Mouse (Mus musculus) CH12.LX (cell line): ENCODE measurements at regions not wholly inside any gene's neighbourhood (a gene's known extent, or its start where the extent isn't known, plus 50 kb on each side); places are given as distances from the start of the nearest gene placed in this dataset.

Experiments
- DNase-seq: peaks from one replicate; pipeline ENCODE4 v3.0.0-alpha.2; 2013; ENCODE audit errors: extremely low read depth
- H3K27ac ChIP-seq: 2 replicates; pipeline ENCODE4 v1.5.1; 2012; ENCODE audit warnings: low read depth, mild to moderate bottlenecking, control low read depth, moderate library complexity; ENCODE audit not compliant: insufficient read depth
- H3K27me3 ChIP-seq: replicated peaks from 2 replicates; pipeline ENCODE3; 2012; ENCODE audit warnings: inconsistent platforms
- H3K36me3 ChIP-seq, 2 experiments: replicated peaks in 1 of 2; 2 replicates each; pipeline versions ENCODE3 to v1.6.1; 2012; ENCODE audit warnings: inconsistent platforms in 1 of 2, low read length in 1 of 2, mild to moderate bottlenecking in 1 of 2, mixed read lengths in 1 of 2, moderate library complexity in 1 of 2; ENCODE audit not compliant: control insufficient read depth in 1 of 2, insufficient read depth in 1 of 2
- H3K4me1 ChIP-seq, 2 experiments: 2 replicates each; pipeline ENCODE4 v1.6.1; 2012; ENCODE audit warnings: inconsistent platforms in 1 of 2, moderate library complexity in 1 of 2; ENCODE audit not compliant: insufficient read depth in 2 of 2, control insufficient read depth in 1 of 2
- H3K4me2 ChIP-seq: 2 replicates; pipeline ENCODE4 v1.6.1; 2012; ENCODE audit warnings: low read depth, mild to moderate bottlenecking, control low read depth; ENCODE audit not compliant: poor library complexity, insufficient read depth, severe bottlenecking
- H3K4me3 ChIP-seq, 3 experiments: fragments of 150-350 bp in 1 of 3; sonication (generic) in 1 of 3; replicated peaks in 1 of 3; 2 replicates each; pipeline versions ENCODE3 to v1.5.1; 2011 to 2012; ENCODE audit warnings: low read depth in 2 of 3, low read length in 2 of 3, mild to moderate bottlenecking in 2 of 3, moderate library complexity in 2 of 3, control low read depth in 1 of 3, improper control_type of control experiment in 1 of 3, inconsistent platforms in 1 of 3, mixed read lengths in 1 of 3; ENCODE audit not compliant: poor library complexity in 1 of 3
- H3K79me2 ChIP-seq: replicated peaks from 2 replicates; pipeline ENCODE4 v1.6.1; 2012; ENCODE audit warnings: mild to moderate bottlenecking, moderate library complexity; ENCODE audit not compliant: control insufficient read depth, poor library complexity, insufficient read depth, severe bottlenecking; ENCODE audit errors: extremely low read depth
- H3K9ac ChIP-seq: 2 replicates; pipeline ENCODE4 v1.6.1; 2012; ENCODE audit warnings: low read depth, mild to moderate bottlenecking, control low read depth, moderate library complexity; ENCODE audit not compliant: insufficient read depth
- H3K9me3 ChIP-seq: replicated peaks from 2 replicates; pipeline ENCODE3; 2012; ENCODE audit warnings: low read length, inconsistent platforms, mixed read lengths
- BHLHE40 ChIP-seq: IDR thresholded peaks from 2 replicates; pipeline ENCODE4 v1.6.1; 2011; ENCODE audit warnings: mild to moderate bottlenecking, low read depth, low read length, improper control_type of control experiment
- CHD2 ChIP-seq: IDR thresholded peaks from 2 replicates; pipeline ENCODE4 v1.6.1; 2011; ENCODE audit warnings: low read length, improper control_type of control experiment
- EP300 ChIP-seq: IDR thresholded peaks from 2 replicates; pipeline ENCODE4 v1.6.1; 2011; ENCODE audit warnings: low read length, improper control_type of control experiment
- ETS1 ChIP-seq: conservative IDR thresholded peaks from 2 replicates; pipeline ENCODE4 v1.6.1; 2012; ENCODE audit warnings: low read depth, mild to moderate bottlenecking, inconsistent platforms, low read length, improper control_type of control experiment, moderate library complexity
- IRF4 ChIP-seq: IDR thresholded peaks from 2 replicates; pipeline ENCODE4 v1.6.1; 2014; ENCODE audit warnings: low read depth, mild to moderate bottlenecking, inconsistent platforms, low read length, improper control_type of control experiment
- MAZ ChIP-seq: IDR thresholded peaks from 2 replicates; pipeline ENCODE4 v1.6.1; 2012; ENCODE audit warnings: low read depth, mild to moderate bottlenecking, inconsistent platforms, low read length, improper control_type of control experiment, moderate library complexity
- MEF2A ChIP-seq: IDR thresholded peaks from 2 replicates; pipeline ENCODE4 v1.6.1; 2014; ENCODE audit warnings: low read depth, mild to moderate bottlenecking, inconsistent platforms, low read length, improper control_type of control experiment, borderline replicate concordance
- MYC ChIP-seq: IDR thresholded peaks from 2 replicates; pipeline ENCODE4 v1.6.1; 2011; ENCODE audit warnings: low read depth, mild to moderate bottlenecking, improper control_type of control experiment, low read length
- NELFE ChIP-seq: IDR thresholded peaks from 2 replicates; pipeline ENCODE4 v1.6.1; 2011; ENCODE audit warnings: low read depth, low read length, improper control_type of control experiment
- NRF1 ChIP-seq: IDR thresholded peaks from 2 replicates; pipeline ENCODE4 v1.6.1; 2014; ENCODE audit warnings: low read depth, mild to moderate bottlenecking, inconsistent platforms, low read length, improper control_type of control experiment, moderate library complexity
- RAD21 ChIP-seq: IDR thresholded peaks from 2 replicates; pipeline ENCODE4 v1.6.1; 2011; ENCODE audit warnings: low read depth, mild to moderate bottlenecking, low read length, improper control_type of control experiment, moderate library complexity
- SIN3A ChIP-seq: IDR thresholded peaks from 2 replicates; pipeline ENCODE4 v1.6.1; 2012; ENCODE audit warnings: low read length, improper control_type of control experiment, inconsistent platforms
- SMC3 ChIP-seq: IDR thresholded peaks from 2 replicates; pipeline ENCODE4 v1.6.1; 2011; ENCODE audit warnings: low read depth, low read length, improper control_type of control experiment
- TBP ChIP-seq: conservative IDR thresholded peaks from 2 replicates; pipeline ENCODE4 v1.6.1; 2011; ENCODE audit warnings: low read depth, low read length, improper control_type of control experiment
- USF2 ChIP-seq: conservative IDR thresholded peaks from 2 replicates; pipeline ENCODE4 v1.6.1; 2011; ENCODE audit warnings: low read depth, low read length, improper control_type of control experiment
- ZKSCAN1 ChIP-seq: IDR thresholded peaks from 2 replicates; pipeline ENCODE4 v1.6.1; 2012; ENCODE audit warnings: low read depth, inconsistent platforms, low read length, improper control_type of control experiment, borderline replicate concordance
- dilution Hi-C: fragments of 300-500 bp; cut with MboI; formaldehyde crosslinking; loops from 2 replicates; pipeline ENCODE4 v1.14.3; 2020; ENCODE audit warnings: low sequenced_read_pairs; ENCODE audit not compliant: extremely low pct_unique_long_range_greater_than_20kb, extremely low pct_ligation_motif_present
- in situ Hi-C: fragments of 300-500 bp; cut with MboI; formaldehyde crosslinking; loops from 3 replicates; pipeline ENCODE4 v1.14.3; 2019; ENCODE audit warnings: low sequenced_read_pairs, low pct_ligation_motif_present, low pct_unique_long_range_greater_than_20kb, mixed read lengths

GRCm38 (mm10) chr7:47830124-47830523 lies 151.8 kb downstream of the Mrgpra4 start:
- in situ Hi-C loops: no loop called here
- H3K79me2 ChIP-seq: no peaks in the 10 kb centered on the region
- H3K4me2 ChIP-seq: no peak overlapping the region
- TF ChIP-seq USF2 (no peak), EP300 (no peak), NELFE (no peak), ZKSCAN1 (no peak)
- no peaks in the 10 kb centered on the region for H3K27me3 ChIP-seq
- no peak overlapping the region for H3K9ac ChIP-seq
- no peak overlapping the region for H3K4me3 ChIP-seq
- dilution Hi-C loops: no loop called here
- no peaks in the 10 kb centered on the region for H3K36me3 ChIP-seq
- no peaks in the 10 kb centered on the region for H3K4me1 ChIP-seq
- no peak overlapping the region for H3K27ac ChIP-seq
- DNase-seq: no peak
- no peaks in the 10 kb centered on the region for H3K9me3 ChIP-seq

DNA sequence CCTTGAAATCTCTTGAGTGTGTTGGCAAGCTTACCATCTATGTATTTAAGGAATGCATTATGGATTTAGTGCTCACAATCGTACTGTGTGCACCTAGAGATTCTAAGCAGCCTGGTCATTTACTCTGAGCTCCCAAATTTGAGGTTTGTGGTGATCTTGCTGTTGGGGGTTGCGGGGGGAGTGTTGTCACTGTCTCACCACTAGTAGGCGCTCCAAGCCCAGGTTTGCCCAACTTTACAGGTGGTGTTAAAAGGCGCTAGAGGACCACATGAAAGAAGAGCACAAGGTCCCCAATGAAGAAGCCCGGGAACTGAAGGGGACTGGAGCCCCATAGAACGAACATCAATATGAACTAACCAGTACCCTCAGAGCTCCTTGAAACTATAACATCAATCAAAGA lies 180.2 kb upstream of the Mrgpra3 start:
- no peaks in the 10 kb centered on the region for H3K4me1 ChIP-seq
- no peak overlapping the region for H3K4me3 ChIP-seq
- no peaks in the 10 kb centered on the region for H3K36me3 ChIP-seq
- H3K9ac ChIP-seq: no peak overlapping the region
- no peak for DNase-seq
- H3K27me3 ChIP-seq: no peaks in the 10 kb centered on the region
- in situ Hi-C loops (no loop called here), dilution Hi-C loops (no loop called here)
- no peaks in the 10 kb centered on the region for H3K9me3 ChIP-seq
- TF ChIP-seq BHLHE40 (no peak), MYC (no peak), MEF2A (no peak), SIN3A (no peak), NRF1 (no peak), CHD2 (no peak)
- no peak overlapping the region for H3K27ac ChIP-seq
- no peak overlapping the region for H3K4me2 ChIP-seq
- no peaks in the 10 kb centered on the region for H3K79me2 ChIP-seq

DNA sequence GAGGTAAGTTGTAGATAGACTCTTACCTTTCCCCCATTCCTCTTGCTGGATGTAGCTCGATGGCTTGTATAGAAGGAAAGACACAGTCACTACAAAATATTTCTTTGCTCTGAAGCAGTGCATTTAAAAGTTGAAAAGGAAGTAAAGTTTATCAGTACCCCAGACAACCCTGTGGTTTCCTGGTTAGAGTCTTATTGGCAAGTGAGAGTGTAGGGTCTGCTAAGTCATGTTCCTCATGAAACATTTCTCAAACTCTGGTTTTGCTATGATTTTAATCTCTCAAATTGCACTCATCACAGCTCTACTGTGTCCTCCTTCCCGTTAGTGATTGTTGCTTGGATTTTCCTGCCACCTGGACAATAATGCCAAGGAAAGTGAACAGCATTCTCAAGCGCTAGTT lies 146.4 kb upstream of the Mrgpra3 start:
- dilution Hi-C loops: no loop called here
- Histone ChIP-seq H3K27me3 (no peaks in the 10 kb centered on the region), H3K79me2 (no peaks in the 10 kb centered on the region), H3K4me3 (no peak overlapping the region), H3K4me1 (no peaks in the 10 kb centered on the region), H3K9me3 (peaks cover 3% of the 10 kb centered on the region), H3K9ac (no peak overlapping the region), H3K4me2 (no peak overlapping the region), H3K36me3 (no peaks in the 10 kb centered on the region), H3K27ac (no peak overlapping the region)
- DNase-seq: no peak
- TF ChIP-seq MAZ (no peak), RAD21 (no peak), TBP (no peak), IRF4 (no peak), ETS1 (no peak), SMC3 (no peak), MYC (no peak), BHLHE40 (no peak)
- in situ Hi-C loops: no loop called here
